Mouse (Mus musculus): ENCODE results near the gene Slit1. TPM values are rescaled to one million over a fixed set of nuclear protein-coding genes. Genes with fewer than 3 reads are reported as not detected.

The Slit1 gene
- 18.2 and 21.4 TPM in 2 replicates for polyA plus RNA-seq (2015; fragmentation: Nextera tagmentation; extraction: Ambion mirVana)

GRCm38 (mm10) chr19:41743396-41743795, at the start of gene Slit1:
Gene Slit1 (minus strand): TSS chr19:41743665.
- no peaks in the 10 kb centered on the region for H3K36me3 ChIP-seq (ENCODE audit: control insufficient read depth, insufficient read depth, low read length)
- no peaks in the 10 kb centered on the region for H3K9me3 ChIP-seq (replicated peaks; ENCODE audit: control insufficient read depth, low read length, poor library complexity, severe bottlenecking)
- H3K4me2 ChIP-seq (ENCODE audit: low read length): peak within 1 kb of the TSS; percentile 62
- WGBS: 1% methylated on average over 44 of the region's 44 CpGs
- peak; percentile 70 for ATAC-seq
- H3K4me3 ChIP-seq (ENCODE audit: low read depth, low read length): peak within 1 kb of the TSS; percentile 63
- H3K9ac ChIP-seq (ENCODE audit: low read depth, low read length): peak within 1 kb of the TSS; percentile 92
- H3K4me1 ChIP-seq (ENCODE audit: control insufficient read depth, insufficient read depth, low read length): peaks cover 49% of the 10 kb centered on the region
- no peaks in the 10 kb centered on the region for H3K27me3 ChIP-seq (ENCODE audit: control insufficient read depth, insufficient read depth, low read depth, low read length)
- H3K27ac ChIP-seq (ENCODE audit: low read length): peak within 1 kb of the TSS; percentile 81

- Histone ChIP-seq H3K9me3 (replicated peaks; ENCODE audit: control insufficient read depth, low read length, poor library complexity, severe bottlenecking) (no peaks in the 10 kb centered on the region), H3K27me3 (ENCODE audit: control insufficient read depth, insufficient read depth, low read depth, low read length) (no peaks in the 10 kb centered on the region), H3K36me3 (ENCODE audit: control insufficient read depth, insufficient read depth, low read length) (no peaks in the 10 kb centered on the region), H3K9ac (ENCODE audit: low read depth, low read length) (no peak overlapping the region), H3K4me1 (ENCODE audit: control insufficient read depth, insufficient read depth, low read length) (no peaks in the 10 kb centered on the region), H3K27ac (ENCODE audit: low read length) (no peak overlapping the region), H3K4me2 (ENCODE audit: low read length) (no peak overlapping the region), H3K4me3 (ENCODE audit: low read depth, low read length) (no peak overlapping the region)
- WGBS: 90% methylated on average over 1 of the region's 1 CpGs
- ATAC-seq: no peak
These were observed 49.5 kb upstream of the Slit1 start for GRCm38 (mm10) chr19:41792934-41793486.

- no peaks in the 10 kb centered on the region for H3K27me3 ChIP-seq (ENCODE audit: control insufficient read depth, insufficient read depth, low read depth, low read length)
- no peaks in the 10 kb centered on the region for H3K4me1 ChIP-seq (ENCODE audit: control insufficient read depth, insufficient read depth, low read length)
- no peak overlapping the region for H3K27ac ChIP-seq (ENCODE audit: low read length)
- ATAC-seq: no peak
- H3K36me3 ChIP-seq (ENCODE audit: control insufficient read depth, insufficient read depth, low read length): no peaks in the 10 kb centered on the region
- H3K4me3 ChIP-seq (ENCODE audit: low read depth, low read length): no peak overlapping the region
- H3K9me3 ChIP-seq (replicated peaks; ENCODE audit: control insufficient read depth, low read length, poor library complexity, severe bottlenecking): no peaks in the 10 kb centered on the region
- WGBS: 96% methylated on average over 2 of the region's 2 CpGs
- H3K4me2 ChIP-seq (ENCODE audit: low read length): no peak overlapping the region
- H3K9ac ChIP-seq (ENCODE audit: low read depth, low read length): no peak overlapping the region
These were observed 47.9 kb upstream of the Slit1 start for GRCm38 (mm10) chr19:41791384-41791783.

GRCm38 (mm10) chr19:41789110-41789961, 45.9 kb upstream of the Slit1 start:
- H3K27me3 ChIP-seq (ENCODE audit: control insufficient read depth, insufficient read depth, low read depth, low read length): no peaks in the 10 kb centered on the region
- no peak overlapping the region for H3K9ac ChIP-seq (ENCODE audit: low read depth, low read length)
- WGBS: 70% methylated on average over 10 of the region's 10 CpGs
- H3K4me2 ChIP-seq (ENCODE audit: low read length): no peak overlapping the region
- H3K36me3 ChIP-seq (ENCODE audit: control insufficient read depth, insufficient read depth, low read length): no peaks in the 10 kb centered on the region
- no peak for ATAC-seq
- no peak overlapping the region for H3K27ac ChIP-seq (ENCODE audit: low read length)
- no peaks in the 10 kb centered on the region for H3K4me1 ChIP-seq (ENCODE audit: control insufficient read depth, insufficient read depth, low read length)
- H3K4me3 ChIP-seq (ENCODE audit: low read depth, low read length): no peak overlapping the region
- H3K9me3 ChIP-seq (replicated peaks; ENCODE audit: control insufficient read depth, low read length, poor library complexity, severe bottlenecking): no peaks in the 10 kb centered on the region

- Histone ChIP-seq H3K9me3 (replicated peaks; ENCODE audit: control insufficient read depth, low read length, poor library complexity, severe bottlenecking) (no peaks in the 10 kb centered on the region), H3K9ac (ENCODE audit: low read depth, low read length) (no peak overlapping the region), H3K4me1 (ENCODE audit: control insufficient read depth, insufficient read depth, low read length) (no peaks in the 10 kb centered on the region), H3K4me3 (ENCODE audit: low read depth, low read length) (no peak overlapping the region), H3K4me2 (ENCODE audit: low read length) (no peak overlapping the region), H3K27me3 (ENCODE audit: control insufficient read depth, insufficient read depth, low read depth, low read length) (no peaks in the 10 kb centered on the region), H3K27ac (ENCODE audit: low read length) (no peak overlapping the region), H3K36me3 (ENCODE audit: control insufficient read depth, insufficient read depth, low read length) (no peaks in the 10 kb centered on the region)
- ATAC-seq: no peak
- 93% methylated on average over 1 of the region's 1 CpGs for WGBS
These were observed 43.4 kb upstream of the Slit1 start for GRCm38 (mm10) chr19:41786896-41787295.

GRCm38 (mm10) chr19:41777514-41777913, 34.0 kb upstream of the Slit1 start:
- Histone ChIP-seq H3K27ac (ENCODE audit: low read length) (no peak overlapping the region), H3K36me3 (ENCODE audit: control insufficient read depth, insufficient read depth, low read length) (no peaks in the 10 kb centered on the region), H3K9me3 (replicated peaks; ENCODE audit: control insufficient read depth, low read length, poor library complexity, severe bottlenecking) (no peaks in the 10 kb centered on the region), H3K4me2 (ENCODE audit: low read length) (no peak overlapping the region), H3K4me1 (ENCODE audit: control insufficient read depth, insufficient read depth, low read length) (no peaks in the 10 kb centered on the region), H3K9ac (ENCODE audit: low read depth, low read length) (no peak overlapping the region), H3K27me3 (ENCODE audit: control insufficient read depth, insufficient read depth, low read depth, low read length) (no peaks in the 10 kb centered on the region), H3K4me3 (ENCODE audit: low read depth, low read length) (no peak overlapping the region)
- WGBS: 87% methylated on average over 6 of the region's 6 CpGs
- ATAC-seq: no peak

- WGBS: 90% methylated on average over 7 of the region's 7 CpGs
- H3K27ac ChIP-seq (ENCODE audit: low read length): no peak overlapping the region
These were observed 25.2 kb upstream of the Slit1 start for GRCm38 (mm10) chr19:41768711-41769110.

GRCm38 (mm10) chr19:41766628-41767027, 23.2 kb upstream of the Slit1 start:
- Histone ChIP-seq H3K27me3 (ENCODE audit: control insufficient read depth, insufficient read depth, low read depth, low read length) (no peaks in the 10 kb centered on the region), H3K9ac (ENCODE audit: low read depth, low read length) (no peak overlapping the region), H3K9me3 (replicated peaks; ENCODE audit: control insufficient read depth, low read length, poor library complexity, severe bottlenecking) (no peaks in the 10 kb centered on the region), H3K4me2 (ENCODE audit: low read length) (no peak overlapping the region), H3K36me3 (ENCODE audit: control insufficient read depth, insufficient read depth, low read length) (no peaks in the 10 kb centered on the region), H3K4me3 (ENCODE audit: low read depth, low read length) (no peak overlapping the region), H3K4me1 (ENCODE audit: control insufficient read depth, insufficient read depth, low read length) (0 out of 2 replicates have a peak, but pooled peaks cover 2% of the 10 kb centered on the region), H3K27ac (ENCODE audit: low read length) (0 out of 2 replicates have a peak overlapping the region, but pooled peaks have one; percentile 39)
- 71% methylated on average over 5 of the region's 5 CpGs for WGBS
- peak; percentile 70 for ATAC-seq

More at GRCm38 (mm10) chr19:41768711-41769110, 25.2 kb upstream of the Slit1 start:
- H3K9ac ChIP-seq (ENCODE audit: low read depth, low read length): no peak overlapping the region
- no peak overlapping the region for H3K4me2 ChIP-seq (ENCODE audit: low read length)
- 0 out of 2 replicates have a peak, but pooled peaks cover 2% of the 10 kb centered on the region for H3K4me1 ChIP-seq (ENCODE audit: control insufficient read depth, insufficient read depth, low read length)
- H3K4me3 ChIP-seq (ENCODE audit: low read depth, low read length): no peak overlapping the region
- ATAC-seq: no peak
- no peaks in the 10 kb centered on the region for H3K36me3 ChIP-seq (ENCODE audit: control insufficient read depth, insufficient read depth, low read length)
- H3K27me3 ChIP-seq (ENCODE audit: control insufficient read depth, insufficient read depth, low read depth, low read length): no peaks in the 10 kb centered on the region
- H3K9me3 ChIP-seq (replicated peaks; ENCODE audit: control insufficient read depth, low read length, poor library complexity, severe bottlenecking): no peaks in the 10 kb centered on the region
